Mouse (Mus musculus) spleen, postnatal 10 days (tissue): ENCODE data around the gene Ubr3.

Experiments used
- DNase-seq, 2 experiments: peaks; one replicate each; pipeline ENCODE4 v3.0.0; 2021 to 2022; ENCODE audit warnings: low spot score in 2 of 2

The Ubr3 gene

GRCm38 (mm10) chr2:69897039-69897617, at the start of gene Ubr3:
Ubr3 (plus strand) TSS chr2:69897246.
- DNase-seq = peak; percentile 98 to 100

- DNase-seq = no peak
Measured at GRCm38 (mm10) chr2:69849215-69849614, 47.8 kb upstream of the Ubr3 start.

- peak in 1 of 2 experiments; percentile 55 for DNase-seq
Measured at GRCm38 (mm10) chr2:69851427-69852058, 45.5 kb upstream of the Ubr3 start.

GRCm38 (mm10) chr2:69856392-69856791, 40.7 kb upstream of the Ubr3 start:
- DNase-seq = no peak

- DNase-seq = no peak
Measured at GRCm38 (mm10) chr2:69857882-69858281, 39.2 kb upstream of the Ubr3 start.

GRCm38 (mm10) chr2:69860972-69861452, 36.0 kb upstream of the Ubr3 start:
- peak; percentile 48 to 53 for DNase-seq

GRCm38 (mm10) chr2:69861485-69862091, 35.5 kb upstream of the Ubr3 start, which contains the start of gene Ssb:
Ssb (plus strand) TSS chr2:69861562.
- peak; percentile 90 to 98 for DNase-seq

- no peak for DNase-seq
Measured at GRCm38 (mm10) chr2:69862117-69862657, 34.9 kb upstream of the Ubr3 start.

GRCm38 (mm10) chr2:69883990-69884391, 13.1 kb upstream of the Ubr3 start:
- DNase-seq = peak; percentile 12 to 34

- no peak for DNase-seq
Measured at GRCm38 (mm10) chr2:69884581-69884980, 12.5 kb upstream of the Ubr3 start.

- DNase-seq = no peak
Measured at GRCm38 (mm10) chr2:69885050-69885449, 12.0 kb upstream of the Ubr3 start.

GRCm38 (mm10) chr2:69885451-69886305, 11.4 kb upstream of the Ubr3 start, which contains the start of gene Mettl5:
Mettl5 (minus strand) TSS chr2:69885615.
- peak; percentile 90 to 94 for DNase-seq

- DNase-seq = no peak
Measured at GRCm38 (mm10) chr2:69888957-69889356, 8.1 kb upstream of the Ubr3 start.

GRCm38 (mm10) chr2:69890843-69891242, 6.2 kb upstream of the Ubr3 start:
- DNase-seq = no peak

- no peak for DNase-seq
Measured at GRCm38 (mm10) chr2:69893145-69893544, 3.9 kb upstream of the Ubr3 start.

- DNase-seq = no peak
Measured at GRCm38 (mm10) chr2:69893891-69894290, 3.2 kb upstream of the Ubr3 start.

GRCm38 (mm10) chr2:69895502-69896223, 1.4 kb upstream of the Ubr3 start:
- DNase-seq = peak; percentile 18 to 61

GRCm38 (mm10) chr2:69896224-69896581, 843 bp upstream of the Ubr3 start:
- no peak for DNase-seq

GRCm38 (mm10) chr2:69897618-69898575, 851 bp downstream of the Ubr3 start:
- peak; percentile 52 to 61 for DNase-seq

GRCm38 (mm10) chr2:69903541-69903940, 6.5 kb downstream of the Ubr3 start:
- no peak for DNase-seq
